Mouse (Mus musculus): ENCODE results near the gene Prep. TPM values are rescaled to one million over a fixed set of nuclear protein-coding genes. Genes with fewer than 3 reads are reported as not detected.

Prep gene
- 41.1 and 42.7 TPM in 2 replicates for polyA plus RNA-seq (2016; fragmentation: Nextera tagmentation; extraction: Ambion mirVana)

GRCm38 (mm10) chr10:45066931-45067308, at the start of gene Prep:
Prep (plus strand) TSS chr10:45067203.
- under 1% methylated on average over 49 of the region's 57 CpGs for WGBS
- Histone ChIP-seq H3K9me3 (replicated peaks) (no peaks in the 10 kb centered on the region), H3K27ac (peak within 1 kb of the TSS; percentile 97), H3K36me3 (peaks cover 9% of the 10 kb centered on the region), H3K4me1 (peaks cover 37% of the 10 kb centered on the region), H3K27me3 (ENCODE audit: low read depth, poor library complexity, severe bottlenecking) (no peaks in the 10 kb centered on the region), H3K4me3 (peak within 1 kb of the TSS; percentile 99)
- peak; percentile 90 for DNase-seq (ENCODE audit: low spot score)

- Histone ChIP-seq H3K4me3 (no peak overlapping the region), H3K9me3 (replicated peaks) (no peaks in the 10 kb centered on the region), H3K36me3 (no peaks in the 10 kb centered on the region), H3K4me1 (peaks cover 6% of the 10 kb centered on the region; the same call in 1 of the 2 replicates), H3K27me3 (ENCODE audit: low read depth, poor library complexity, severe bottlenecking) (no peaks in the 10 kb centered on the region), H3K27ac (no peak overlapping the region)
- DNase-seq (ENCODE audit: low spot score): no peak
- WGBS: 94% methylated on average over 13 of the region's 13 CpGs
Observed at GRCm38 (mm10) chr10:45017352-45017751, 49.7 kb upstream of the Prep start.

GRCm38 (mm10) chr10:45017851-45018250, 49.2 kb upstream of the Prep start:
- no peaks in the 10 kb centered on the region for H3K27me3 ChIP-seq (ENCODE audit: low read depth, poor library complexity, severe bottlenecking)
- no peak overlapping the region for H3K27ac ChIP-seq
- no peaks in the 10 kb centered on the region for H3K36me3 ChIP-seq
- peaks cover 6% of the 10 kb centered on the region; the same call in 1 of the 2 replicates for H3K4me1 ChIP-seq
- no peaks in the 10 kb centered on the region for H3K9me3 ChIP-seq (replicated peaks)
- no peak for DNase-seq (ENCODE audit: low spot score)
- H3K4me3 ChIP-seq: no peak overlapping the region
- WGBS: 92% methylated on average over 10 of the region's 10 CpGs

GRCm38 (mm10) chr10:45019418-45019817, 47.6 kb upstream of the Prep start:
- no peaks in the 10 kb centered on the region for H3K27me3 ChIP-seq (ENCODE audit: low read depth, poor library complexity, severe bottlenecking)
- no peaks in the 10 kb centered on the region for H3K36me3 ChIP-seq
- H3K27ac ChIP-seq: no peak overlapping the region
- no peak for DNase-seq (ENCODE audit: low spot score)
- no peaks in the 10 kb centered on the region for H3K9me3 ChIP-seq (replicated peaks)
- 51% methylated on average over 7 of the region's 7 CpGs for WGBS
- no peak overlapping the region for H3K4me3 ChIP-seq
- H3K4me1 ChIP-seq: peaks cover 9% of the 10 kb centered on the region

- Histone ChIP-seq H3K4me3 (no peak overlapping the region), H3K4me1 (peaks cover 13% of the 10 kb centered on the region), H3K27ac (no peak overlapping the region), H3K9me3 (replicated peaks) (no peaks in the 10 kb centered on the region), H3K27me3 (ENCODE audit: low read depth, poor library complexity, severe bottlenecking) (no peaks in the 10 kb centered on the region), H3K36me3 (no peaks in the 10 kb centered on the region)
- 92% methylated on average over 10 of the region's 10 CpGs for WGBS
- DNase-seq (ENCODE audit: low spot score): no peak
Observed at GRCm38 (mm10) chr10:45019849-45020248, 47.2 kb upstream of the Prep start.

- Histone ChIP-seq H3K4me3 (no peak overlapping the region), H3K36me3 (no peaks in the 10 kb centered on the region), H3K9me3 (replicated peaks) (no peaks in the 10 kb centered on the region), H3K27ac (no peak overlapping the region), H3K27me3 (ENCODE audit: low read depth, poor library complexity, severe bottlenecking) (no peaks in the 10 kb centered on the region), H3K4me1 (peaks cover 16% of the 10 kb centered on the region)
- no peak for DNase-seq (ENCODE audit: low spot score)
- WGBS: 95% methylated on average over 10 of the region's 10 CpGs
Observed at GRCm38 (mm10) chr10:45020291-45020690, 46.7 kb upstream of the Prep start.

- DNase-seq (ENCODE audit: low spot score): peak; percentile 42
- Histone ChIP-seq H3K4me1 (peaks cover 21% of the 10 kb centered on the region), H3K27me3 (ENCODE audit: low read depth, poor library complexity, severe bottlenecking) (no peaks in the 10 kb centered on the region; the same call in 1 of the 2 replicates), H3K9me3 (replicated peaks) (no peaks in the 10 kb centered on the region), H3K36me3 (no peaks in the 10 kb centered on the region), H3K4me3 (no peak overlapping the region), H3K27ac (no peak overlapping the region)
- 10% methylated on average over 4 of the region's 4 CpGs for WGBS
Observed at GRCm38 (mm10) chr10:45025184-45025583, 41.8 kb upstream of the Prep start.

- Histone ChIP-seq H3K4me1 (peaks cover 21% of the 10 kb centered on the region), H3K4me3 (no peak overlapping the region), H3K27me3 (ENCODE audit: low read depth, poor library complexity, severe bottlenecking) (no peaks in the 10 kb centered on the region; the same call in 1 of the 2 replicates), H3K36me3 (no peaks in the 10 kb centered on the region), H3K9me3 (replicated peaks) (no peaks in the 10 kb centered on the region), H3K27ac (no peak overlapping the region)
- WGBS: 94% methylated on average over 7 of the region's 7 CpGs
- DNase-seq (ENCODE audit: low spot score): no peak
Observed at GRCm38 (mm10) chr10:45026935-45027334, 40.1 kb upstream of the Prep start.

GRCm38 (mm10) chr10:45045268-45045928, 21.6 kb upstream of the Prep start:
- H3K4me1 ChIP-seq: peaks cover 25% of the 10 kb centered on the region
- H3K4me3 ChIP-seq: no peak overlapping the region
- DNase-seq (ENCODE audit: low spot score): peak; percentile 81
- no peaks in the 10 kb centered on the region for H3K36me3 ChIP-seq
- 28% methylated on average over 12 of the region's 12 CpGs for WGBS
- H3K9me3 ChIP-seq (replicated peaks): no peaks in the 10 kb centered on the region
- H3K27ac ChIP-seq: no peak overlapping the region
- peaks cover 4% of the 10 kb centered on the region; the same call in 1 of the 2 replicates for H3K27me3 ChIP-seq (ENCODE audit: low read depth, poor library complexity, severe bottlenecking)

GRCm38 (mm10) chr10:45048158-45048557, 18.8 kb upstream of the Prep start:
- 74% methylated on average over 11 of the region's 11 CpGs for WGBS
- no peak overlapping the region for H3K27ac ChIP-seq
- H3K36me3 ChIP-seq: no peaks in the 10 kb centered on the region
- no peak overlapping the region for H3K4me3 ChIP-seq
- H3K4me1 ChIP-seq: peaks cover 25% of the 10 kb centered on the region
- H3K27me3 ChIP-seq (ENCODE audit: low read depth, poor library complexity, severe bottlenecking): peaks cover 4% of the 10 kb centered on the region; the same call in 1 of the 2 replicates
- no peak for DNase-seq (ENCODE audit: low spot score)
- no peaks in the 10 kb centered on the region for H3K9me3 ChIP-seq (replicated peaks)

- no peaks in the 10 kb centered on the region for H3K36me3 ChIP-seq
- WGBS: 59% methylated on average over 11 of the region's 11 CpGs
- H3K27ac ChIP-seq: no peak overlapping the region
- no peaks in the 10 kb centered on the region for H3K9me3 ChIP-seq (replicated peaks)
- no peak for DNase-seq (ENCODE audit: low spot score)
- peaks cover 25% of the 10 kb centered on the region for H3K4me1 ChIP-seq
- peaks cover 4% of the 10 kb centered on the region; the same call in 1 of the 2 replicates for H3K27me3 ChIP-seq (ENCODE audit: low read depth, poor library complexity, severe bottlenecking)
- no peak overlapping the region for H3K4me3 ChIP-seq
Observed at GRCm38 (mm10) chr10:45048622-45049021, 18.4 kb upstream of the Prep start.

- 62% methylated on average over 11 of the region's 11 CpGs for WGBS
- Histone ChIP-seq H3K4me3 (no peak overlapping the region), H3K36me3 (no peaks in the 10 kb centered on the region), H3K4me1 (peaks cover 16% of the 10 kb centered on the region), H3K27ac (no peak overlapping the region), H3K9me3 (replicated peaks) (no peaks in the 10 kb centered on the region), H3K27me3 (ENCODE audit: low read depth, poor library complexity, severe bottlenecking) (peaks cover 4% of the 10 kb centered on the region; the same call in 1 of the 2 replicates)
- peak; percentile 83 for DNase-seq (ENCODE audit: low spot score)
Observed at GRCm38 (mm10) chr10:45051125-45051744, 15.8 kb upstream of the Prep start.

GRCm38 (mm10) chr10:45058361-45058760, 8.6 kb upstream of the Prep start:
- Histone ChIP-seq H3K9me3 (replicated peaks) (no peaks in the 10 kb centered on the region), H3K27ac (no peak overlapping the region), H3K27me3 (ENCODE audit: low read depth, poor library complexity, severe bottlenecking) (no peaks in the 10 kb centered on the region), H3K36me3 (no peaks in the 10 kb centered on the region), H3K4me1 (no peaks in the 10 kb centered on the region), H3K4me3 (no peak overlapping the region)
- no peak for DNase-seq (ENCODE audit: low spot score)
- WGBS: 94% methylated on average over 6 of the region's 6 CpGs

All from limb, embryonic 10.5 days (tissue).